ENCODE assay signal across 8 mouse cellular contexts in the genomic region with DNA sequence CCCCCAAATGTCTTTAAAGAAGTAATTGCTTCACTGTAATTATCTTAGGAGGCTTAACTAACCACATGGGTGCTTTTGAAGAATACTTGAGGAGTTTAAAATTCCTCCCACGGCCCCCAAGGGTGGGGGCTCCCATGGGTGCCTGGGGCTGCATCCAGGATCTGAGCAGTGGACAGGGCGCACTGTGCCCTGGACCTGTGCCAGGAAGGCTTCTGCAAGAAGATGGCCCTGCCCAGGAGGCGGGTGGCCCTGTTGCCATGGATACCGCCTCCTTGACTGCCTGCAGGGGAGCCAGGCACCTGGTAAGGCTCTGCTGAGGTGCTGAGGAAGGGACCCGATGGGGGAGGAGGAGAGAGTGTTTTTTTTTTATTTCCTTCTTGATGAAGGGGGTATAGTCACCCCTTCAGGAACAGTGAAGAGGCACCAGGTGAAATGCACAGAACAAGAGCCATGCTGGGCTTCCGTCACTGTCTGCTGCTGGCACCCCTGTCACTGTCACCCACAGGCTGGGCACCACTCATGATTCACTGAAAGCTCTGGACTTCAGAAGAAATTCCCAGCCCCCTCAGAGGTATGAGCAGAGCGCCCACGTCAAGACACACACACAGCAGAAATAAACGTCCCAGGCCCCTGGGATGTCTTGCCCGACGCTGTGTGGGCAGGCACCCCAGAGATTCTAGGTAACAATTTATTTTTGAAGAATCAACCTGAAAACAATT. TPM values are rescaled to one million over a fixed set of nuclear protein-coding genes. Genes with fewer than 3 reads are reported as not detected.
DNase-seq lines count a peak whose midpoint lies in the region.

No protein-coding gene starts in this region.

- intact Hi-C loops in left cerebral cortex, postnatal 25 days (cut with DNase I) = no loop called here

- DNase-seq in kidney, postnatal 10 days = peak; percentile 51
- DNase-seq in kidney, adult 11 months = no peak
- peak; percentile 65 for DNase-seq in MN1 (ENCODE audit: low spot score)
- DNase-seq in brain, adult 2 months (ENCODE audit: low read depth, low spot score) = peak; percentile 73
- DNase-seq in left cerebral cortex, postnatal 25 days (ENCODE audit: low spot score in 2 of 2) = peak; percentile 55 to 68
- DNase-seq in spleen, postnatal 14 days (ENCODE audit: low spot score in 2 of 2) = no peak
- DNase-seq in embryo, embryonic 10.5 days (ENCODE audit: low spot score) = no peak
- no peak for DNase-seq in embryo, embryonic 10 days (ENCODE audit: low spot score)

RNA-seq across cellular contexts. Expression of gene Adra2c, which starts 32.4 kb away (rescaled TPM):
- total RNA-seq in left cerebral cortex, postnatal 25 days (2021) = 10 to 100 TPM; 20.6 to 24.4 TPM

Comparison
In these comparisons a context has a peak if more than half of its experiments do, and no peak if none do; other contexts are left out.
1. DNase-seq: peak in kidney, postnatal 10 days (single experiment), MN1 (single experiment), brain, adult 2 months (single experiment) and left cerebral cortex, postnatal 25 days (2 of 2); none in kidney, adult 11 months (single experiment), spleen, postnatal 14 days (0 of 2), embryo, embryonic 10.5 days (single experiment) and embryo, embryonic 10 days (single experiment).